Mouse (Mus musculus) heart, postnatal 14 days (tissue): ENCODE measurements around the gene Tmem273. TPM values are rescaled to one million over a fixed set of nuclear protein-coding genes. Genes with fewer than 3 reads are reported as not detected.

ENCODE experiments used
- DNase-seq, 2 experiments: peaks; one replicate each; pipeline ENCODE4 v3.0.0; 2021 to 2022
- intact Hi-C: fragments of 180-260 bp; cut with DNase I; formaldehyde crosslinking; loops from one replicate; pipeline ENCODE4 v1.15.1; 2025
- total RNA-seq, 2 experiments: library from RNA; stranded (reverse); gene quantifications; 2 replicates each; pipeline ENCODE4 v1.2.3; 2021

The Tmem273 gene
- total RNA-seq, 2 experiments from 2014 or later: 1.6 to 2.0 TPM

DNA sequence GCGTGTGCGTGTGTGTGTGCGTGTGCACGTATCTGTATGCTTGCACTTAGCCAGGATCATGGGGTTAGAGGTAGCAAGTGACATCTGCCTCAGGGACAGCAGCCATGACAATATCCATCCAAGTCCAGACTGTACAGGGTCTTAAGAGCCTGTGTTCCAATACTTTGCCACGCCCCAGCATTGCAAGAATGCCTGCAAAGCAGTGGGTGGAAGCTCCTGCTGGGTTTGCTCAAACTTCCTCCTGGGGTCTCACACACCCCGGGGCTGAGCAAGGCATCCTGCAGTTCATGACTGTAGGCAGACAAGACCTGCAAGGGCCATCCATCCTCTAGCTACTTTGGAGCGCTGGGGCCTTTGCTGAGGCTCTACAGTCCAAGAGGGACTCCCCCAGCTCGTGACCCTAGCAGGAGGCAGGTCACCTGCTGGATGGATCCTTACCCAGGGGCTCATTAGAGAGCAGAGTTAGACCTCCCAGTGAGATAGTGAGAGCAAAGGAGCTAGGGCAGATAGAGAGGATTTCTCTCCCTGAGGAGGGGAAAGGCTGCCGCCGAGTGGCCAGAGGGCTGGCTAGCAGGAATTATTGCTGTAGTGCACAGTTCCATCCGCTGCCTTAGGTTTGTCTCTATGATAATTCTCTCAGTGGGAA, 15.4 kb downstream of the Tmem273 start:
- DNase-seq: peak; percentile 56 to 68

GRCm38 (mm10) chr14:32801662-32802024, 15.9 kb downstream of the Tmem273 start:
- no peak for DNase-seq
- intact Hi-C loops: loop anchor here (5.0 kb wide), 1 partner anchor 194 kb away; no protein-coding TSS in a partner anchor

More for the DNA sequence above, 15.4 kb downstream of the Tmem273 start:
- intact Hi-C loops: loop anchor here (5.0 kb wide), 1 partner anchor 194 kb away; no protein-coding TSS in a partner anchor

DNA sequence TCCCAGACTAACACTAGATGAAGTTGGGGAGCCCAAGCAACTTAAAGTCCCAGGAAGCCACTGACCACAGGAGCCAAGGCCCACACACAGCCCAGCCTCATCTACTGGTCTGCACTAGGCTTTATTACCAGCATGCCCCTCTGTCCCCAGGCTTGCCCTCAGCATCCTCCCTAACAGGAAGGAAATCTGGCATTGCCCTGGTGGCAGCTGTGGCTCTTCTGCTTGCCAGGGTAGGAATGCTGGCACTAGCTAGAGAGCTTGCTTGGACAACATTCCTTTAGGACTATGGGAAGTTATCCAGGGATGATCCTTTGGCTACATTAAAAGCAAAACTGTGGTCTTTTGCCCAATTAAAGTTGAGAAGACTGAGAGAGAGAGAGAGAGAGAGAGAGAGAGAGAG, 24.3 kb downstream of the Tmem273 start:
- intact Hi-C loops: no loop called here
- peak in 1 of 2 experiments; percentile 12 for DNase-seq

DNA sequence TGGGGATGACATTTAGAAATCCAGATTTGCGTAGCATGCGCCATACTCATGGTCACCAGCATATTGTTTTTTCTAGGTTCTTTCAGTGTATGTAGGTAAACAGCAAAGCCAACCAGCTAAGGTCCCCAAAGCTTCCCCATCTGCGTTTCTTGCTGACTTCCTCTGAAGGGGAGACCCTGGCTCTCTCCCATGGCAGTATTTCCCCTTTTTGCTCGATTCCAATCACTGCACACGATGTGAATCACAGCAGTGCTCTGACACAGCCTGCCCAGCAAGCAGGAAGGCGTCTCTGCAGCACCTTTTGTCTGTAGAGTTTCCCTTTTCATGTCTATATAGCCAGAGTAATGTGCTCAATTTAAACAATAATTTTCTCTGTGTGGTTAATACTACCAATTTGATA, 26.7 kb downstream of the Tmem273 start:
- intact Hi-C loops: no loop called here
- no peak for DNase-seq

GRCm38 (mm10) chr14:32814961-32815360, 29.2 kb downstream of the Tmem273 start:
- intact Hi-C loops: loop anchor here (5.0 kb wide), 1 partner anchor 142 kb away; no protein-coding TSS in a partner anchor
- no peak for DNase-seq

GRCm38 (mm10) chr14:32816533-32816932, 30.8 kb downstream of the Tmem273 start:
- no peak for DNase-seq
- intact Hi-C loops: loop anchor here (5.0 kb wide), 1 partner anchor 141 kb away; no protein-coding TSS in a partner anchor

DNA sequence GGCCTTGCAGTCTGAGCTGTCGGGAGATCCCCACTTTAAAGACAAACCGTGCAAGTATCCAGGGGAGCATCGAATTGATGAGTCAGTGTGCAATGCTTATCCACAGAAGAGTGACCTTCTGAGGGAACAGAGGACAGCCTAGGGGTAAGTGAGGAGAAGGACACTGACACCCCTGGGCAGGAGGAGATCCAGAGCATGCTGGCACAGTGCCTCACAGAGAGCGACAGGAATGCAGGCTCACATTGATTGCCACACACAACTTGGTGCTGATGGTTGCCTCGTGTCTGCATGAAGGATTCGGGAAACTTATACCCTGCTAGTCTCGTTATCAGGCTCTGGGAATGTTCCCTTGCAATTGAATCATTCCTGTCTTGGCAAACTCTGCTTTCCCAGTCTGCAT, 31.5 kb downstream of the Tmem273 start:
- peak; percentile 45 to 71 for DNase-seq

GRCm38 (mm10) chr14:32819297-32819696, 33.5 kb downstream of the Tmem273 start:
- intact Hi-C loops: loop anchor here (5.0 kb wide), 1 partner anchor 138 kb away; no protein-coding TSS in a partner anchor

More for the DNA sequence above, 31.5 kb downstream of the Tmem273 start:
- intact Hi-C loops: loop anchor here (5.0 kb wide), 1 partner anchor 140 kb away; no protein-coding TSS in a partner anchor

DNA sequence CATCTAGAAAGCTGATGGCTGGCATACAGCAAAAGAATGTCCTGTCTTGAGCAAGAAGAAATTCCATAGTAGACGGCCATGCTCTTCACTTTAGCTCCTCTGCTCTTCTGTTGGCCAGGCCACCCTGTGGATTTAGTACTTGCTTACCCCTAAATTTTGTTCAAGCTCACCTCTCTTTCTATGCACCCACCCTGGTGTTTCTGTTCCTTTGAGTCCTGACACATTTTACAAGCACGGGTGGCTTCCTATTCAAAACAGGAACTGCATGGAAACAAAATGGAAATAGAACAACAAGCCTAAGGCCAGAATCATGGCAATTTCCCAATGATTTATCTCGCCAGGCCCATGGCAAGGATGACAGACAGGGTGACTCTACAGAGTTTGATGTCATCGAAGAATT, 37.0 kb downstream of the Tmem273 start:
- DNase-seq: no peak
- intact Hi-C loops: no loop called here

More at GRCm38 (mm10) chr14:32819297-32819696, 33.5 kb downstream of the Tmem273 start:
- no peak for DNase-seq

DNA sequence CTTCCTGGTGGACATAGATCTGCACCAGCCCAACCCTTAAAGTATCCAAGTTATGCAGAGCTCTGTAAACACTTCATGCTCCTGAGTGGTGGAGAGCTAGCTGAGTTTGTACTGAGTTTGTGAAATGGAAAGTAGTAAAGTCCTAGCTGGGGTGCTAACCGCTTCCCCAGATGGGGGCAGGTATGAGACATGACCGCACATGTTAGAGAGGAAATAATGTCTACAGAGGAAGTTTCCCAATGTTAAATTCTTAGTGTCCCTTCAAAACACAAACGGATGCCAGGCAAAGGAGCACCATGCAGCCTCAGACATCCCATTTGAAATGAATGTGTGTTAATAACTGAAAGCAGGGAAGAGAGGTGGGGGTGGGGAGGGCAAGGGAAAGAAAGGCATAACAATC, 38.1 kb downstream of the Tmem273 start:
- no peak for DNase-seq
- intact Hi-C loops: no loop called here

GRCm38 (mm10) chr14:32824267-32825150, 38.7 kb downstream of the Tmem273 start:
- no peak for DNase-seq
- intact Hi-C loops: no loop called here

- intact Hi-C loops: no loop called here
- DNase-seq: peak; percentile 68 to 74
Observed at GRCm38 (mm10) chr14:32825426-32826032, 39.8 kb downstream of the Tmem273 start.

GRCm38 (mm10) chr14:32827165-32827564, 41.4 kb downstream of the Tmem273 start:
- DNase-seq: peak; percentile 63 to 66
- intact Hi-C loops: no loop called here

DNA sequence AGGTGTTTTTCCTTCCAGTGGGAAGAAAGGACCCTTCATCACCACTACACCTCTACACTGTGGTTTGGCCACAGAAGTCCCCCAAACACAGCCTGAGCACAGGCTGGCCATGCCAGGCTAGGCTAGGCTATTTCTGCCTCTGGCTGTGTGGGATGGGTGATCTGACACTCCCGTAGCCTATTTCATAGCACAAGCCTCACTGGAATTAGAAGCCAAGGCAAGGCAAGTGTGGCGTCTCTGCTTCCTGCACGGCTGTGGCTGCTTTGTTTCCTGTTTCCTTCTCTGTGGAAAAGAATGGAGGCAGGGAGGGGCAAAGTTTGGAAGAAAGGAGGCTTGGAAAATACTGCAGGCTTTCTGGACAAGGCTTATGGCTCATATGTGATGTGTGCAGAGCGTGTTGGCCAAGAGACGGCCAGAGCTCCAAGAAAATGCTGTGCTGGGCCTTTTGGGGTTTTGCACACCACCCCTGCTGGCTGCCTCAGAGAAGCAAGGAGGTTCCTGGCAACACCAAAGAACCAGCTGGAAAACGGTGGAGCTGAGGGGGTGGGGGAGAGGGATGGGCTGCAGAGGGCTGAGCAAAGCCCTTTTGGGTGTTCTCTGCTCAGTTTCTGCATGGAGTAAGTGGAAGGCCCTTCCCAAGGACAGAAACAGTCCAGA, 42.4 kb downstream of the Tmem273 start:
- intact Hi-C loops: no loop called here
- peak; percentile 59 to 61 for DNase-seq

DNA sequence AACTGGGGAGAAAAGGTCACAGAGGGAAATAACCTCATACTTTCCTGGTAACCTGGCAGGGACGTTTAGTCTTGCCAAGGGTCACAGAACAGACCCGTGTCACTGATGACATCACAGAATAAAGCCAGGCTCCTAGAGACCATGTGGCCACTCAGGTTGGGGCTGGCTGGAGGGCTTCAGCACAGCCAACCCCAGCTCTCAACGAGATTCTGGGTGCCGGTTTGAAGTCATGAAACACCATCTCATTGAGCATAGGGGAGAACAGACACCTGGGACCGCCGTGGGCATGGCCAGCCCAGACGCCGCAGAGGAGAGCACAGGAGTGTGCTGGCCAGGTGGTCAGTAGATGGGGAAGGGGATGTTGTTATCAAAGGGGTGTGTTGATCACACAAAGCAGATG, 48.1 kb downstream of the Tmem273 start, which contains the start of gene Fam170b:
TSS of gene Fam170b (plus strand) at position 116 of the 400 bp plus-strand sequence.
- no peak for DNase-seq
- intact Hi-C loops: no loop called here

DNA sequence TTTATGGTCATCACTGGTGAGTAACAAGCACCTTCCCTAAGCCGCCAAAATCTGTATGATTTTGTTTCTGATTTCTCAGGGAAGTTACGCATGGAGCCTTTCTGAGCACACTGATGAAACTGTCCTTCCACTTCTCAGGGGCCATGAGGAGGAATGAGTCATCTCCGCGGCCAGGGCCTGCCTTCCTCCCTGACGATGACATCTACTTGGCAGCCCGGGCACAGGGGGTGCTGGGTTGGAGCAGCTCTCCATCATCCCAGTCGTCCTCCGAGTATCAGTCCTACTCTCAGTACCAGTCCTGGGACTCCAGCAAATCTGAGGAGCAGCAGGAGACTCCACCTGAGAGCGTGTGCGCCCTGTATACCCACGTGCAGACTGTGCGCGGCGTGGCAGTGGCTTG, 49.4 kb downstream of the Tmem273 start:
- intact Hi-C loops: no loop called here
- DNase-seq: no peak

DNA sequence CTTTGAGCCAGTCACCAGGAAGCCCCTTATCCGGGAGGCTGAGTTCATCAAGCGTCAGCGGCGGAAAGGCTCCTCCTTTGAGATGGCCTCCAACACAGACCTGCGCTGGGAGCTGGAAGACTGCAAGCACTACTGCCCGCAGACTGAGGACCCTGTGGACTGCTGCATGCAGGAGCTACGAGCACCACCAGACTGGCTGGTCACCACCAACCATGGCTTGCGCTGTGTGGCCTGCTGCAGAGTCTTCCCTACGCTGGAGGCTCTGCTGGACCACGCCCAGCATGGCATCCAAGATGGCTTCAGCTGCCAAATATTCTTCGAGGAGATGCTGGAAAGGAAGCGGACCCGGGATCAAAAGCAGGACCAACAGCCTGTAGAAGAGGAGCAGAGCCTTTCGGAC, 49.8 kb downstream of the Tmem273 start:
- no peak for DNase-seq
- intact Hi-C loops: no loop called here

DNA sequence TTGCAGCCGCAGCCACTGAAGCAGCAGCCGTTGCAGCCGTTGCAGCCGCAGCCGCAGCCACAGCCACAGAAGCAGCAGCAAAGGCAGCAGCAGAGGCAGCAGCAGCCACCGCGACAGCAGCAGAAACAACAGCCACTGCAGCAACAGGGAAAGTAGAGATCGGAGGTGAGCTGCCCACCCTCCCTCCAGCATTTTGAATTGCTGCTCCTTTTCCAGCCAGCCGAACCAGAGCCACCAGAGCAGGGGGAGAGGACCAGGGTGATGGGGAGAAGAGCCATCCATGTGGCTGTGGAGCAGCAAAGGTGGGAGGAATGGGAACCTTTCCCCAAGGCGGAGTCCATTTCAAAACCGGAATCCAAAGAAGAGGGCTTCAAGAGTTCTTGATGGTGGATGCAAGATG, 50.4 kb downstream of the Tmem273 start:
- intact Hi-C loops: no loop called here
- DNase-seq: no peak

DNA sequence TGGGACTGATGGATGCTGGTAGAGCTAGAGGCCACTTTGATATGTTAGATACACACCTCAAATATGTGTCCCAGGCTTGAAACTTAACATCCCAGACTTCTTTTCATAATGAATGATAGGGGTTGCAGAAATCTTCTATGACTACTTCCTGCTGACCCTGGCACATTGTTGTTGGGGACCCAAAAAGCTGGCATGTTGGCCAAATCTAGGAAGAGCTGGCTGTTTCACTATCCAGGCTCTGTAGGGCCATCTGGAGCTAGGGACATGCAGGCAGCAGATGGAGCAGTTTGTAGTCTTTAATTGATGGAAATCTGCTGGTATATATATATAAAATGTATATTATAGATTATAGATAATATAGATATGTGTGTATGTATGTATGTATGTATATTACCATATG, 56.3 kb downstream of the Tmem273 start:
- intact Hi-C loops: no loop called here
- DNase-seq: no peak

DNA sequence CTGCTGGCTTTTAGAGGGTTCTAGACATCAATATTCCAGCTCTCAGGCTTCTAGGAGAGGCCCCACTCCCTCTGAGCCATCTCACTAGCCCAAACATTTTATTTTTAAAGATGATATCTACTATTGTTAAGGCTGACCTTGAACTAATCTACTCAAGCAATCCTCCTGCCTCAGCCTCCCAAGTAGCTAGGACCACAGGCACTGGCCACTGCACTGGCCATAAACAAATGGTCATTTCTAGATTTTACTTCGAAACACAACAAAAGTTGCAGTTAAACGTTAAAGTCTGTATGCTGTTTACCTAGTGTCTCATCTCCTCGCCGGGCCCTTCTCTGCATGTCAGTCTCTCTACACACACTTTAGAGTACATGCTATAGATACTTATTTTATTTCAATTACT, 68.3 kb downstream of the Tmem273 start:
- DNase-seq: no peak
- intact Hi-C loops: no loop called here
